Mouse (Mus musculus) skeletal muscle tissue, adult 2 months (tissue): Measurements from ENCODE around the gene Cep131.

Source experiments
- DNase-seq: peaks from one replicate; pipeline ENCODE4 v3.0.0-alpha.2; 2012; ENCODE audit warnings: low read depth, low spot score

Gene Cep131

DNA sequence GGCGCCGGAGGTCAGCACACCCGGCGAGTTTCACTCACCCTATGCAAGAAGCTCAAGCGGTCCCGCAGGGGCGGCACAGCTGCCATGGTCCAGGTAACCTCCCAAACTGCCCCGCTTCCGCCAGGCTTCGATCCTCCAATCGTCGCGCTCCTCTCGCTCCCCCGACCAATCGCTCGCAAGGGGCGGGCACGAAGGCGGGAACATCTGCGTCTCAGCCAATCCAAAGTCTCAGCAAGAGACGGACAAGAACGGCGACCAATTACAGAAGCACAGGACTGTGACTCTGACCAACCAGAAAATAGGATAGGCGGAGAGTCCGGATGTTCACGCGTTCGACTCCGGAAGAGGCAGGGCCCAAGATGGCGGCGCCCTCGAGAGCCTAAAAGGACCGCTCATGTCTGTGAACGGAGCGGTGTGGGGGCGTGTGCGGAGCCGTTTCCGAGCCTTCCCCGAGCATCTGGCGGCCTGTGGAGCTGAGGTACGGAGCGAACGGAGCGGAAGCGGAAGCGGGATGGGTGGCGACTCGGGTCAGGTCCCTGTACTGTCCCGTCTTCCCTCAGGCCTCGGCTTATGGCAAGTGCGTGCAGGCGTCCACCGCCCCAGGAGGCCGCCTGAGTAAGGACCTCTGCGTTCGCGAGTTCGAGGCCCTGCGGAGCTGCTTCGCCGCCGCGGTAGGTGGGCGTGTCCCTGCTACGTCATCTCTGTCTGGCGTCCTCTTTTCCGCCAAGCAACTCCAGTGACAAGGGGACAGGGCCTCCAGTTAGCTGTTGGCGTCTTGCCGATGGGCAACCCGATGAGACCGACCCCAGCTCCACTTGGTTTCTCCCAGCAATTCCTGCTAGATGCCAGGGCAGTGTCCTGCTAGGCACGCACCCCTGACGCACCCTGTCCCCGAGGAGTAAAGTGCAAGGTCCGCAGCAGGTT lies 12.2 kb upstream of the Cep131 start, which contains the start of the genes Tepsin and Ndufaf8:
Gene Tepsin (minus strand): TSS at position 144 of the 924 bp plus-strand sequence.
Gene Ndufaf8 (plus strand): TSS at position 341 of the 924 bp plus-strand sequence.
- peak; percentile 99 for DNase-seq

DNA sequence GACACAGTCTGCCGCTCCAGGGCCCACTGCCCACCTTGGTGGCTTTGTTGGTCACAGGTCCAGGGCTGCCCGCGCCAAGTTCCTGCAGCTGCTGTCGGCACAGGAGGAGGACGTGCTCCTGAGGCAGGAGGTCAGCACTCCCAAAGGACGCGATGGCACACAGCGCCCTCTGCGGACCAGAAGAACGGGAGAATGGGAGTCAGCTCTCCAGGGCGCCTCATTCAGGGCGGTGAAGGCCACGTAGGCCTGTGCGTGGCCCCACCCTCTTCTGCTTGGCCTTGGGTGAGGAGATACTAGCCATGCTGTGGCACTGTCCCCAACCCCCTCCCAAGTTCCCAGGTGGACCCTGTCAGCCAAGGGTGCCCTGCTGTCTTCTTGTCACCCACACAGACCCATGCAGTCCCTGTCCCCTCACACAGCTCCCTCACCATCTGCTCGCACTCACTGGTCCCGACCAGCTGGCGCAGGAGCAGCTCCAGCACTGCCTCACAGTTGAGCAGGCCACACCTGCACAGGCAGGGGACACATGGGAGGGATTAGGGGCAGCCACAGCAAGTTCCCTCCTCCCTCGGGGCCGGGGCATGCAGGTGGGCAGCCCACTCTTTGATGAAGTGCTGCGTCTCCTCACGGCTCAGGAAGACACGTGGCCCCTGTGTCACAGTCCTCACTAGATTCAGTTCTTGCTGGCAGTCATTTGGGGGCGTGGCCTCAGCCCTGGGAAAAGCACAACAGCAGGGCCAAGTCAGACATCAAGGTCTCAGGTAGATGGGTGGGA lies 6.4 kb upstream of the Cep131 start:
- no peak for DNase-seq

DNA sequence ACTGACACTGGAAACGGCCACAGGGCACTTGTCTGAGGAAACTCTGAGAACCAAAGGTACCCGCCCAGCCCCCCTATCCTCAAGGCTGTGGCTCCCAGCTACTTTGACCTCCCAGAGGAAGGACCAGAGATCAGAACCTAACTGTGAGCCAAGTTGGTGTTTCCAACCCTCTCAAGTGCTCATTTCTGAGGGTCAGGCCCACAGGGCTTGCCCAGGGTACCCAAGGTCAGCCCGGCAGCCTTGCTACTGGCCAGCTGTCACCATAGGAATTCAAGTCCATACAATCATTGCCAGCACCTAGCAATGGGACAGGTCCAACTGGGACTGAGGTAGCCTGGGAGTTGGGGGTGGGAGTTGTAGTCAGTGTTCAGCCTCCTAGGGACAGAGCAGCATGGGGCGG lies 4.0 kb upstream of the Cep131 start:
- DNase-seq, result no peak

DNA sequence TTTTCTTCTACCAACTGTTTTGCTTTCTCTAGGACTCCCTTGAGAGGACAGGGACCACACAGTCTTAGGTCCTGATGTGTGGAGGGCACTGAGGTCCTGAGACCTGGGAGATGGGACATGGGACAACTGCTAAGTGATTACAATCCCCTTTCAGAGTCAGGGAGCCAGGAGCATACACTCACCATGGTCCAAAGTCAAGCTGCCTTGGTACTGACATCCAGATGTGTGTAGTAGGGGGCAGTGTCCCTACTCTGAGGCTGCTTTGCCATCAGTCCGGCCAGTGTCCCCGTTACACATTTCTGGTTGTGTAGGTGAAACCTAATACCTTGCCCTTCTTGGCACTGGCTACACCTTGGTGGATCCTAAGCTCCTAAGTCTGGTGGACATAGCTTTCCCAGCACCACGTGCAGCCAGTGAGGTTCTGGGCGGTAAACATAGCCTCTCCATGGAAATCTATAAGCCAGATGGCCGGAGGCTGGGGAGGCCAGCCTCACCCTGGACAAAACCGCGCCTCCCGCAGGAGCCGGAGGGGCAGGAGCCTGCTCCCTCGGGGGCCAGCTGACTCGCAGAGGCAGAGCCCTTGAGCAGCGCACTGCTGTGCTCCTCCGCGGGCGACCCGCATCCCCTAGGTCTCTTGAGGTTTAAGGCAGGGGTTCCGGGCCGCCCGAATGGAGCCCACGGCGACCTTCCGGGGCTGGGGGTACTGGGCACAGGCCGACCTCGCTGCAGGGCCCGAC lies 568 bp downstream of the Cep131 start:
- DNase-seq, result peak; percentile 35

DNA sequence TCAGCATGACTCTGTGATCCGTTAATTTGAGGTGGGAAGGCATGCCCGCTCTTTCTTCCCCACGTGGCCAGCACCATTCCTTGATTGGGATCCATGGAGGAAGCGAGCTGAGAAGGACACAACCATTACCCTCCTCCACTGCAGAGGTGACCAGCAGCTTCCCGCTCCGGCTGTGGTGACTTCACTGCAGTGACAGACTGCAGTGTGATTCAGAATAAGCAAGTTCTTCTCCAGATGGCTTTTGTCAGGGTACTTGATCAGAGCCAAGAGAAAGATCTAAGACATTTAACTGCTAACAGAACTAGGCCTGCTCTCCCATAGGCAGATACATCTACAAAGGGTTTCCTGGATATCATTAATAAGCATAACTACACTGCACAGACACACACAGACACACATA lies 6.3 kb downstream of the Cep131 start:
- DNase-seq, result no peak

DNA sequence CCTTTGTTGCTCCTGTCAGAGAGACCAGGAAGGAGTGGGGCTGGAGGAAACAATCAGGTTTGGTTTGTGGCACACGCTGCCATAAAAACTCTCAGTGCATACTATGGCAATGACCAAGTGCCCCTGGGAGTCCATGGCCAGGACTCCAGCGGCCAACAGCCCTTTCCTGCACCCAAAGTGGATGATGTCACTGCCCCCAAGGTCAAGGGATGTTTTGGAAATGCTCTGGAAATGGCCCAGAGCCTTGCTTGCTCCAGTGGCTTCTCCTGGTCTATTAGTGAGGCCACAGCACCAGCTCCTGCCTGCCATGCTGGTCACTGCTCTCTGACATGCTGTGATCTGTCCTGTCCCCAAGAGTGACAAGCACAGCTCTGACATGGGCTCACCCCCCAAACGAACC lies 10.4 kb downstream of the Cep131 start:
- no peak for DNase-seq

DNA sequence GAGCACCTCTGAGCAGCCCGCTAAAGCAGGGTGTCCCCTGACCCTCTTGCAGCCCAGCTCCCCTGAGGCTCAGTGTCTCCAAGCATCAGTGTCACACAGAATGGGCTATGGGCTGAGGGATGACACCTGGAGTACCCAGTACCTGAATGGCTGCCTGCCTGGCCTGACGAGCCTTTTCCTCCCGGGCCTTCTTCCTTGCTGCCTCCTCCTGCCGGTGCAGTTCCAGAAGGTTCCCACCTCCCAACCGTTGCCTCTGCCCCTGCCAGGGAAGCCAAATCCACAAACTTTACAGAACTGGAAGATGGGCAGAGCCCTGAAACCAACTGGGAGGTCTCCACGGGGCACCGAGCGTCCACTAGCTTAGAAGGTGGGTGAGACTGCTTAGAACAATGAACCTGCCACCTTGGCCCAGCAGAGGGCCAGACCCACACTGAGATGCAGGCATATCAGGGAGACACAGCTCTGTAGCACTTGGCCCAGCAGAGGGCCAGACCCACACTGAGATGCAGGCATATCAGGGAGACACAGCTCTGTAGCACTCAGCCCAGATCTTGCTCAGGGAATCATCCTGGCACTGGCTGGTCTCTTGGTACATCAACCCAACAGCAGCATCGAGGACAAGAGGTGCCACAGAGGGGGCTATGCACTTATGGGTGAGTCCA lies 13.5 kb downstream of the Cep131 start:
- no peak for DNase-seq

DNA sequence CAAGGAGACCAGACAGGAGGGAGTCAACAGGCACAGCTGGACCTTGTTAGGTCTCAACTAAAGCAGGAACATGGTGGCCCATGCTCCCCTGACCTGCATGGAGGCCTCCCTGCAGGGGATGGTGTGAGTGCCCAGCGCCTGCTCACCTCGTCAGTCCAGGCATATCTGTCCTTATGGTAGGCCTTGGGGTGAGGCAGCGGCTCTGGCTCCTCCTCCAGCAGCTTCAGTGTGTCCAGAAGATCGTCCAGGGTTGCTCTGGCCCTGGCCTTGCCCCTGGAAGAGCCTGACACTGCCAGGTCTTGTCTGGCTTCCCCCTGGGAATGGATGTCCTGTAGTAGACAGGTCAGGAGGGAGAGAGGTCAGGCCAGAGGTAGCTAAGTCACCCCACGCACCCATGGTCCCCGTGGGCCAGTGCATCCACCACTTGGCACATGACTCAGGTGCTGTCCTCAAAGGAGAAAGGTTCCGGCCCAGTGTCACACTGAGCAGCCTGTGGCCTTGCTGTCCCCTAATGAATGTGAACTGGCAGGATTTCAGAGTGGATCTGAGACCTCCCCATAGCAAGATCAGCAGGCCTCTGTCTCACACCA lies 14.8 kb downstream of the Cep131 start:
- DNase-seq, result no peak

DNA sequence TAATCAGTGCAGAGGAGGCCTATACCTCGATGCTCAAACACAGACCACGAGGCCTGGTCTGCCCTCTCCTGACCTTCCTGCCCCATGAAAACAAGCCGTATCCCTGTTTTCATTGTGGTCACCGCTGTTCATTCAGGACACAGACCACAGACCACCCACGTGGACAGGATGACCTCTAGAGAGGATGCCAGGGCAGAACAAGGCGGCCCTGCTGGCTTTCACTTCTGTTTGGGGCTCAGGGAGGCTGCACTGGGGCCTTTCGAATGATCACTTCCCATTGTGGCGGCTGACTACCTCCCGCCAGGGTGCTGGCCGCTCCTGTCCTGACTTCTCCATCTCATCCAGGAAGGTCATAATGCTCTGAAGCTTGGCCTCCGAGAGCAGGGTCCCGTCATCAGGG lies 15.6 kb downstream of the Cep131 start:
- DNase-seq, result no peak

DNA sequence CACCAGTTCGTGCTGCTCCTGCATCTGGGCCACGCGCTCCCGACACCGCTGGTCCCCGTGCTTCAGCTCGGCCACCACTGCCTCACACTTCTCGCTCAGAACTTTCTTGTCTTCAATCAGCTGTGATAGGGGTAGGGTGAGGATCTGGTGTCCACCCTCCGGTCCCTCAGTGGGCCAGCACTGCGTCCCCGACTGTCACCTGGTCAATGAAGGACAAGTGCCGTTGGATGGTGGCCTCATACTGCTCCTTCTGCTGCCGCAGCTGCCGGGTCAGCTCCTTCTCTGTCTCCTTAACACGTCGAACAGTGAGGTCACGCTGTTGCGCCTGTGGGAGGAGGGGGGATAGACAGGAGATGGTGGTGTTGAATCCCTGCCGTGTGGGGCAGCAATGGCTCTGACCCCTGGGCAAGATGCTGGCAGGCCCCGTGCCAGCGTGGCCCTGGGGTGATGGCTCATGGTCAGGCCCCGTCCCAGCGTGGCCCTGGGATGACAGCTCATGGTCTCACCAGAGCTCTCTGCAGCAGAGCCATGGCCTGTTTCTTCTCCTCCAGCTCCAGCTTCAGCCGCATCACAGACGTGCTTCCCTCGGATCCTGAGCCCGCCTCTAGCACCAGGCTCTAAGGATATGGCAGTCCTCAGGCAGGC lies 16.2 kb downstream of the Cep131 start:
- no peak for DNase-seq

DNA sequence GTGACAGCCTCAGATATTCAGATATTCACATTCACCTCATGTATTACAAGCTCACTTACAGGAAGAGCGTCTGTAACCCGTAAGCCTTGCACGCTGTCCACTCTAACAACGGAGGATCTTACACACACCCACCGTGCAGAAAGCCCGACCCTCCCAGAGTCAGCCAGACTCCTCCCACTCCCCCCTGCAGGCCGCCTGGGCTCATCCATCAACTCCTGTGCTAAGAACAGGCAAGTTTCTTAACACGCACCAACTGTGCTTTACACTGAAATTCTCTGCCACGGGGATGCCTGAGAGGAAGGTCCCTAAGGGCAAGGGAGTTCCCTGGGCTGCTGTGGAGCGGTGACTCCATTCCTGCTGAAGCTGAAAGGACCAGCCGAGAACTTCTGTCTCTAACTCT lies 17.4 kb downstream of the Cep131 start:
- DNase-seq, result no peak

DNA sequence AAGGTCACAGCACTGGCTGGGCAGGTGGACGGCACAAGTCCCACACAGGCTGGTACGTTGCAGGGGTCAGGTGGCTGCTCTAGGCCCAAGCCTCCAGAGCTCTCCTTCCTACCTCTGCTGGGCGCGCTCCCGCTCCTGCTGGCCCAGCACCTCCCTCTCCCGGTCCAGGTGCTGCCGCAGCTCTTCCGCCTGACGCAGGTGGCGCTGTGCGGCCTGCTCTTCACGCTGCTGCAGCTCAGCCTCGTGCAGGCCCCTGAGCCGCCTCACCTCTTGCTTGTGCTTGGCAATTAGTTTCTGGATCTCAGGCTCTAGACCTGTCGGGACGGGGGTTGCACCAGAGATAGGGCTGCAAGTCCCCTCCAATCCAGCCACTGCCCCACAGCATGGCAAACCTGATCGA lies 18.8 kb downstream of the Cep131 start:
- no peak for DNase-seq

DNA sequence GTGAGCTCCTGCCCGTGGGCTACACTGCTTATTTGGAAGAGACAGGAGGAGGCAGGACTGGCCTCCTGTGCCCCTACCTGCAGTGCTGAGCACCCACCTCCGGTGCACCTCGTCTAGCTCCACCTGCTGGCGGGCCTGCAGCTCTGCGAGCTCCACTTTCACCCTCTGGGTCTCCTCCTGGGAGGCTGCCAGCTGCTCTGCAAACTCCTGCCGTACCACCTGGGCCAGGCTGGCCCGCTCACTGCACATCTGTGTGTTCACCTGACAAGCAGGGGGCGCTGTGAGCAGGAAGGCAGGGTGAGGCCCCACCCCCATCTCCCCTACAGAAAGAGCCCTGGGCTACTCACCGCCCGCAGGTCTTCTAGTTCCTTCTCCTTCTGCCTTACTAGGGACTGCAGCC lies 21.3 kb downstream of the Cep131 start:
- no peak for DNase-seq

DNA sequence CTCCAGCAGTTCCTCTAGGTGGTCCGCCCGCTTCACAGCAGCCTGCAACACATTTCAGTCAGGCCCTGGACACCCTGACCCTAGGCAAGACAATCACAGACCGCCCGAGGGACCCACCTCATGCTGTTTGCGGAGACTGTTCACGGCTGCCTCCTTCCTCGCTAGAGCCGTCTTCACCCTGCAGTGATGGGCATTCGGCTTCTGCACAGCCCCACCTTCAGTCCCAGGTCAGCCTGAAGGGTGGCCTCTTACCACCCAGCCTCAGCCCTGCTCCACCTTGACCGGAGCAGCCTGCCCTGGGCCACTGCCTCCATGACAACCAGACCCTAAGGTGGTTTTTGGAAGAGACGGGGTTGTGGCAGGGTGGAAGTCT lies 22.0 kb downstream of the Cep131 start:
- DNase-seq, result no peak

DNA sequence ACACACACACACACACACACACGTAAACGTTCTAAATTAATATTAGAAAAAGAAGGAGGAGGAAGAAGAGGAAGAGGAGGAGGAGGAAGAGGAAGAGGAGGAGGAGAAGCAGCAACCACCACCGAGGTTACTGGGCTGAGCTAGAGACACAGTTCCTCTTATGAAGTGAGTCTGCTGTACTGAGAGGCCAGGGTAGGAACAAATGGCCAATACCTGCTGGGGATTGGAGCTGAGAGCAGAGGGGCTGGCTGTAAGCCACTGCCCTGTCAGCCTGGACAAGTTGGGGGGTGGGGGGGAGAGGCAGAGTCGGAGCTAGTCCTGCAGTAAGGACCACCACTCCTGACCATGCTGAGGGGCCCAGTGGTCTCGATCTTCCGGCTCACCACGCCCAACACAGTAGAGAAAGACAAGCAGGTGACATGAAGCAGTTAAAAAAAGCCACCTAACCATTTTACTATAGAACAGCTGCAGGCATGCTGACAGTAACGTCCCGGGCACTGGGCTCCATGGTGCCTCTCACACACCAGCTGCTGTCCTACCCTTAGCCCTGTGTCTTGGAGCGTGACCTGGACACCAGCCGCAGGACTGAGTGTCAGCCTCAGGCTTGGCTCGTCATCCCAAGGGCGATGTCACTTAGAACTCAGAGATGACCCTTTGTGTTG lies 22.5 kb downstream of the Cep131 start:
- DNase-seq, result no peak

DNA sequence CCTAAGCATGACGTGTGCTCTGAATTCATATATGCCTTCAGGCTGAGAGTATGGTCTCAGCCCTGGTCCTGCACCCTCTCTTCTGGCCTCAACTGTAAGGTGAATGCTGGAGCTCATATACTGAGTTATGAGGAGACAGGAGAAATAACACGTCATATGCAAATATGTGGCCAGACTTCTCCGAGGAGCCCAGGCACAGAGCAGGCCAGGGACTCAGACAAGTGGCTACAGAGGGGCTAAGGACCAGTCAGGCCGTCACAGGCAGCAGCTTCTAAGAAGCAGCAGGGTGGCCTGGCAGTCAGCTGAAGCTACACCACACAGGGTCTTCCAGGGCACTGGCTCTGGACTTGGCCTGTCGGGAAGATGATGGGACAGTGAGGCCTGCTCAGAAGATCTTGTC lies 23.3 kb downstream of the Cep131 start:
- DNase-seq, result no peak

DNA sequence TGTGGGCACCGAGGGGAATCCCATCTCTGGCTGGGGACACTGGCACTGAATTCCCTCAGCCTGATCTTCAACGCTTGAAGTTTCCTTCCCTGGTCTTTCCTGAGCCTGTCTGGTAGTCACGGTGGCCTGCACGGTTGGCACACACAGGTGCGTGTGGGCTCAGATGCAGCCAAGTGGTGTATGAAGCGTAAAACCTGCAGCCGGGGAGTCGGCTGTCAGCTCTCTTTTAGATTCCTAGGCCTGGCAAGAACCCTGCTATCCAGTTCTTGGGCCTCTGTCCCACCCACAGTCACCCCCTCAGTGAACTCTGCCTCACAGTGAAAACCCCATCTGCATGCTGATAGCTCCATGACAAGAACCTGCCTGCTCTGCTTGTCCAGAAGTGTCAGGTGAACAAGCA lies 26.0 kb downstream of the Cep131 start:
- DNase-seq, result no peak

DNA sequence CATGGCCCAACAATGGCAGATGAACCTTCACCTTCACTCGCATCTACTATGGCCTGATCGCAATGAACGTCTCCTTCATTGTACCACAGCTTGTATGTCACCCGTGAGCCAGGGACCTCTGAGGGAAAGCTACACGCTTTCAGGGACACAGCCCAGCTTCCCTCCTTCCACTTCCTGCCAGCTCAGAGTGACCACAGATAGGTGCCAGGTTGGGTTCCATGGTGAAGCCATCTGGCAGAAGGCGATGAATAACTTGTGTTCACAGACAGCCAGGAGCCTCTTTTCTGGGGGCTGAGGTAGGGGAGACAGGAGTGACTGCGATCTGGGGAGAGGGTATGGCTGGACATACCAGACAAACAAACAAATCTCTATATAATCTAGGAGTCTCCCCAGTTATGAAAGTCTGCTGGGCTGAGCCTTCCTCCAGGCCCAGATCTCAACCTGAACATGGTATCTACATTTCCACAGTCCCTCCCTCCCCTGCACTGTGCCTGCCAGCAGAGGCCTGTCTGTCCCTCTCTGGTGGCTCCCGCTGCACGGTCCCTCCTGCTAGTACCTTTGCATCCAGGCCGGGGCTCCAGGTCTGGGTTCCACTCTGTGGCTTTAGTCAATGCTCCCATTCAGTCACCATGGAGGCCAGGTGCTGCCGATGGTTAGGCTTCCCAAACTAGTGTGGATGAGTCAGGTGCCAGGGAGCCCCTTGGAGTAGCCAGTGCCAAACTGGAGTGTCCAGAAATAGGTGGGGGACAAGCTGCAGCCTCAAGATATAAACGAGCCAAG lies 30.5 kb downstream of the Cep131 start:
- DNase-seq, result no peak

DNA sequence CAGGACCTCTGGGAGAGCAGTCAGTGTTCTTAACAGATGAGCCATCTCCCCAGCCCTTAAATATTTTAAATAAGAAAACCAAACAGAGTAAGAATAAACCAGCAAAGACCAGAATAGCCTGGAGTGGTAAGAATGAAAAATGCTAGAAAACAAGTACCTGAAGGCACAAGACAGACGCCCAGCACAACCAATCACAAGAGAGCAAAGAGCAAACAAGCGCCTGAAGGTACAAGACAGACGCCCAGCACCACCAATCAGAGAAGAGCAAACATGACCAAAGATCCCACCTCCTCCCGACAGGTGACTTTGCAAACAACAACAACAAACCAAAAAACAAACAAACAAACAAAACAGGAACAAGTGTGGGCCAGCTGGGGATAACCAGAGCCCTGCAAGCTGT lies 32.8 kb downstream of the Cep131 start:
- no peak for DNase-seq
